Mouse (Mus musculus) heart, adult 2 months (tissue): Measurements from ENCODE around the gene Xpo5.

Source experiments
- CTCF ChIP-seq: fragments of 200-600 bp; IDR thresholded peaks from 2 replicates; pipeline ENCODE4 v1.8.1; 2022; ENCODE audit warnings: antibody characterized with exemption, mild to moderate bottlenecking, moderate library complexity
- POLR2A ChIP-seq: fragments of 200-500 bp; IDR thresholded peaks from 2 replicates; pipeline ENCODE4 v1.6.1; 2011; ENCODE audit warnings: mild to moderate bottlenecking, low read depth, low read length, control low read depth; ENCODE audit not compliant: insufficient read depth

- TF ChIP-seq CTCF (no peak), POLR2A (no peak)
Observed at GRCm38 (mm10) chr17:46154336-46154735, 48.2 kb upstream of the Xpo5 start.
